Mouse (Mus musculus) bone marrow macrophage, adult 2 months (primary cell): ENCODE results near the gene Nsd2. TPM values are rescaled to one million over a fixed set of nuclear protein-coding genes. Genes with fewer than 3 reads are reported as not detected.
A peak's percentile ranks its signal among the peaks of the same experiment; 100 is the strongest.

Experiments used
- H3K27ac ChIP-seq: 2 replicates; pipeline ENCODE4 v1.5.1; 2012; ENCODE audit warnings: low read depth, low read length; ENCODE audit not compliant: insufficient read depth
- H3K4me1 ChIP-seq: 2 replicates; pipeline ENCODE4 v1.6.1; 2012; ENCODE audit warnings: low read length; ENCODE audit not compliant: control insufficient read depth, insufficient read depth
- H3K4me3 ChIP-seq: 2 replicates; pipeline ENCODE4 v1.5.1; 2012; ENCODE audit warnings: mild to moderate bottlenecking, low read length, moderate library complexity; ENCODE audit not compliant: insufficient read depth
- CTCF ChIP-seq: IDR thresholded peaks from 2 replicates; pipeline ENCODE4 v1.5.1; 2012; ENCODE audit warnings: low read depth, mild to moderate bottlenecking, low read length, moderate library complexity
- POLR2A ChIP-seq: IDR thresholded peaks from 2 replicates; pipeline ENCODE4 v1.6.1; 2012; ENCODE audit warnings: mild to moderate bottlenecking, low read depth, low read length, borderline replicate concordance
- polyA plus RNA-seq: library from polyadenylated mRNA; stranded (reverse); fragments of >200 nt; gene quantifications from 2 replicates; pipeline ENCODE4 v1.2.4, GENCODE M21; 2012; ENCODE audit not compliant: missing spikeins, insufficient read depth, insufficient read length

Nsd2 gene
- polyA plus RNA-seq, 1 experiment = 41.1 TPM

- peak overlapping the region; percentile 63 for H3K4me3 ChIP-seq
- TF ChIP-seq POLR2A (no peak), CTCF (no peak)
- H3K4me1 ChIP-seq = peaks cover 16% of the 10 kb centered on the region
- H3K27ac ChIP-seq = peak overlapping the region; percentile 77
Measured at GRCm38 (mm10) chr5:33819141-33819875, 1.2 kb upstream of the Nsd2 start.

GRCm38 (mm10) chr5:33820733-33821621 is 452 bp downstream of the Nsd2 start:
- peaks cover 16% of the 10 kb centered on the region for H3K4me1 ChIP-seq
- peak overlapping the region; percentile 63 for H3K4me3 ChIP-seq
- TF ChIP-seq POLR2A = no peak
- TF ChIP-seq CTCF = no peak
- H3K27ac ChIP-seq = peak overlapping the region; percentile 70

GRCm38 (mm10) chr5:33821901-33822427 is 1.4 kb downstream of the Nsd2 start:
- H3K4me1 ChIP-seq = peaks cover 16% of the 10 kb centered on the region
- TF ChIP-seq CTCF (no peak), POLR2A (no peak)
- H3K27ac ChIP-seq = peak overlapping the region; percentile 32
- H3K4me3 ChIP-seq = peak overlapping the region; percentile 50

GRCm38 (mm10) chr5:33822456-33822855 is 1.9 kb downstream of the Nsd2 start:
- H3K4me1 ChIP-seq = peaks cover 16% of the 10 kb centered on the region
- no peak overlapping the region for H3K4me3 ChIP-seq

GRCm38 (mm10) chr5:33826001-33826400 is 5.5 kb downstream of the Nsd2 start:
- TF ChIP-seq POLR2A = no peak
- TF ChIP-seq CTCF = no peak
- H3K4me3 ChIP-seq = no peak overlapping the region
- H3K4me1 ChIP-seq = peaks cover 7% of the 10 kb centered on the region
- H3K27ac ChIP-seq = no peak overlapping the region

More at GRCm38 (mm10) chr5:33822456-33822855, 1.9 kb downstream of the Nsd2 start:
- 0 out of 2 replicates have a peak overlapping the region, but pooled peaks have one; percentile 27 for H3K27ac ChIP-seq
- TF ChIP-seq CTCF (no peak), POLR2A (no peak)

GRCm38 (mm10) chr5:33828107-33828506 is 7.6 kb downstream of the Nsd2 start:
- no peak overlapping the region for H3K27ac ChIP-seq
- TF ChIP-seq CTCF (no peak), POLR2A (no peak)
- H3K4me1 ChIP-seq = peaks cover 4% of the 10 kb centered on the region; the same call in 1 of the 2 replicates
- H3K4me3 ChIP-seq = no peak overlapping the region

- no peak for TF ChIP-seq CTCF
- TF ChIP-seq POLR2A = no peak
- H3K4me1 ChIP-seq = peaks cover 8% of the 10 kb centered on the region
- no peak overlapping the region for H3K27ac ChIP-seq
- no peak overlapping the region for H3K4me3 ChIP-seq
Measured at GRCm38 (mm10) chr5:33829958-33830357, 9.4 kb downstream of the Nsd2 start.

- Histone ChIP-seq H3K4me1 (peaks cover 13% of the 10 kb centered on the region), H3K27ac (no peak overlapping the region), H3K4me3 (no peak overlapping the region)
- TF ChIP-seq CTCF = no peak
- no peak for TF ChIP-seq POLR2A
Measured at GRCm38 (mm10) chr5:33830832-33831231, 10.3 kb downstream of the Nsd2 start.

GRCm38 (mm10) chr5:33841331-33841730 is 20.8 kb downstream of the Nsd2 start:
- H3K4me3 ChIP-seq = no peak overlapping the region
- H3K4me1 ChIP-seq = no peaks in the 10 kb centered on the region
- H3K27ac ChIP-seq = no peak overlapping the region
- TF ChIP-seq POLR2A = no peak
- TF ChIP-seq CTCF = no peak

GRCm38 (mm10) chr5:33842549-33842948 is 22.0 kb downstream of the Nsd2 start:
- no peak overlapping the region for H3K27ac ChIP-seq

More at GRCm38 (mm10) chr5:33842549-33842948, 22.0 kb downstream of the Nsd2 start:
- Histone ChIP-seq H3K4me1 (peaks cover 2% of the 10 kb centered on the region; the same call in 1 of the 2 replicates), H3K4me3 (no peak overlapping the region)
- TF ChIP-seq CTCF (no peak), POLR2A (no peak)
